Mouse (Mus musculus) effector memory CD4-positive, alpha-beta T cell, adult 7 months (primary cell): ENCODE data around the gene Tnfrsf13b. TPM values are rescaled to one million over a fixed set of nuclear protein-coding genes. Genes with fewer than 3 reads are reported as not detected.

Source experiments
- polyA plus RNA-seq: library from polyadenylated mRNA; unstranded; fragments of 100-300 nt; shearing (Covaris generic); gene quantifications from one replicate; pipeline ENCODE4 v1.2.1, GENCODE M21; 2017

Tnfrsf13b gene
- 22.0 TPM for polyA plus RNA-seq

GRCm38 (mm10) chr11:61126606-61127355 is at the start of gene Tnfrsf13b:
Gene Tnfrsf13b (plus strand): TSS chr11:61126755.

DNA sequence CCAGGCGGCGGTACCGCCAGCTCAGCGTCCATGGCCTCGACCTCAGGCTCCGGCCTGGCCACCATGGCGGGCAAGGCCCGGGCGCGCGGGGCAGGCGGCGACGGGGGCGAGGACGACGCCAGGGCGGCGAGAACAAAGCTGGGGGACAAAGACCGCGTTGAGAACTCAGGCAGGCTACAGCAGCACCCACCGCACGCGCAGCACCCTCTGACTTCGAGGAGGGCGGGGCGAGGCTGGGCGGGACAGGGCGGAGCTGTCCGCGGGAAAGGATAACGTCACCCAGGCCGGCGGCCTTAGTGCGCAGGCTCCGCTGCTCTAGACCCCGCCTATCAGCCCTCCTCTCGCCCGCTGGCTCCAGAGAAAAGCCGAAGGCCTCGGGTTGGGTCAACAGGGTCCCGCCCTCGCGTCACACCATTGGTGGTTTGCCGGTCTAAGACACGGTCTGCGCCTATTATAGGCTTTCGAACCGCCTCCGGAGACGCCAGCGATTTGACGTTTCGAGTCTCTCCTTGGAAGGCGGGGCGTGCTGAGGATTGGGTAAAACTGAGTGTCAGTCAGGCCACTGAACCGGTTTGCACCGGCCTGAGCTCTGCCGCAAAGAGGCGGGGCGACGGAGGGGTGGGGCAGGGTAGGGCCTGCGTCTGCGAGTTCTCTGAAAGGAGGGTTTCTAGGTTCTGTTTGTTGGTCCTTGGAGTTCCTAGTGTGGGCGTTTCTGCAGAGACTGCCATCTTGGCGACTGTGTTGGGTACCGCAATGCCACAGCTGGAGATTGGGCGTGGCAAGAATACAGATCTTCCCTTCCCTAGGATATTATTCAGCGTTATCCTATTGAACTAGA is 48.5 kb downstream of the Tnfrsf13b start, which contains the start of gene Usp22:
Usp22 (minus strand) TSS at position 235 of the 838 bp plus-strand sequence.

Other genes starting within 250 kb of the Tnfrsf13b start
- 52.4 TPM for gene Tmem11, start 247.5 kb upstream of the Tnfrsf13b start, polyA plus RNA-seq
- 6.6 TPM for gene Natd1, start 212.0 kb upstream of the Tnfrsf13b start, polyA plus RNA-seq
- 213 TPM for gene Map2k3, start 194.7 kb upstream of the Tnfrsf13b start, polyA plus RNA-seq
- gene Kcnj12, start 104.2 kb upstream of the Tnfrsf13b start, polyA plus RNA-seq, result not detected
- gene Usp22, start 48.3 kb downstream of the Tnfrsf13b start, polyA plus RNA-seq, result 67.5 TPM
- gene Aldh3a1, start 80.8 kb downstream of the Tnfrsf13b start, polyA plus RNA-seq, result 0.54 TPM
- gene Aldh3a2, start 140.7 kb downstream of the Tnfrsf13b start, polyA plus RNA-seq, result 38.9 TPM
- not detected for gene Slc47a2, start 216.1 kb downstream of the Tnfrsf13b start, polyA plus RNA-seq